Mouse (Mus musculus): Measurements from ENCODE around the gene Prkag1. TPM values are rescaled to one million over a fixed set of nuclear protein-coding genes. Genes with fewer than 3 reads are reported as not detected.
"Not testable (repeated sequence)": the region's sequence is repeated elsewhere in the genome, so short reads cannot be mapped to it uniquely, and the experiment has no call there.

Prkag1 gene
- polyA plus RNA-seq, 1 experiment from 2014 or later = 40.2 TPM

DNA sequence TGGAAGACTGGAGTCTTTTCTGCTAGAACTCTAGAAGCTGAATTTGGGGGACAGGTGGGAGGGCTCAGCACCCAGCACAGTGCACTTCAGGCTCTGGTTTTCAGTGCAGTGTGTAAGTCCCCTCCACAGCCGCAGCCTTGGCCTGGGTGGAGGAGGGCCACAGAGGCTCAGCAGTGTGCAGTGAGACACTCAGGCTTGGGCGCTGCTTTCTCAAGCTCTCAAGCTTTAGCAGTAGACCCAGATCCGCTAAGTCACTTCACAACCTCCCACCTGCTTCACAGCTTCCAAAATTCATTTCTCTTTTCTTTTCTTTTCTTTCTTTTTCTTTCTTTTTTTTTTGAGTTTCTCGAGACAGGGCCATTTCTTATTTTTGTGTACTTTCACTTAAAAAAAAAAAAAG is 10.4 kb downstream of the Prkag1 start:
- H3K36me3 ChIP-seq (ENCODE audit: inconsistent target) = peaks cover 19% of the 10 kb centered on the region
- H3K4me3 ChIP-seq (ENCODE audit: inconsistent target) = no peak overlapping the region
- no peak overlapping the region for H3K27ac ChIP-seq
- peaks cover 19% of the 10 kb centered on the region; the same call in 1 of the 2 replicates for H3K79me2 ChIP-seq (ENCODE audit: inconsistent target)
- 100% methylated on average over 2 of the region's 4 CpGs for WGBS (ENCODE audit: missing documents)

- 96% methylated on average over 3 of the region's 7 CpGs for whole genome bisulfite sequencing (ENCODE audit: missing documents)
- peaks cover 15% of the 10 kb centered on the region; the same call in 1 of the 2 replicates for H3K36me3 ChIP-seq (ENCODE audit: inconsistent target)
Measured at GRCm38 (mm10) chr15:98818171-98818570, 13.2 kb downstream of the Prkag1 start.

DNA sequence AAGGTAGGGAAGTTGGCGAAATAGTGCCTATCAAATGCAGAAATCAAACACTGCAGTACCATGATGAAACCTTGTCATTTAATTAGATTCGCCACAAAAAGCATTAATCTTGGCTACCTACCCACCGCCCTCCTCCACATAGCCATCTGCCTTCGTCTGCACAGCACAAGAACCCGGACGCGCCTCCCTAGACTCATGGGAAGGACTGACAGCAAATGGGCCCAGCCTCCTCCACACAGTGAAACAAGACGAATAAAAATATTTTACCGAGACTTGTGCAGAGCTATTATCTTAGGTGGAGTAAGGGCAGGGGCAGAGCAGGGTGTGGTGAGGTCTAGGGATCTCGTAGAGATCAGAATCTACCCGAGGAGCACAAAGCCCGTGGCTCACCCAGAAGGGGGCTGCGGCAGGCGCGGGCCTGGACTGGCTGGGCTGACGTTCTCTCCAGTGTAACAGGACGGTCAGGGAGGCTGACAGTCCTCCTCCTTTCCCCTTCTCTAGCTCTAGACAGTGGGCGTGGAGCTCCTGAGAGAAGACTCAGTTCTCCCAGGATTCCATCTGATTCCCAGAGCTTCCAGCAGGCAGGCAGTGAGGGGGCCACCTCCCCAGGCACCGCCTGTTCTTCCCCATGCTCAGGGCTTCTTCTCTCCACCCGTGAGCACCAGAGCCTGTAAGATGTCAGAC is 18.4 kb downstream of the Prkag1 start:
- H3K36me3 ChIP-seq (ENCODE audit: inconsistent target) = peaks cover 24% of the 10 kb centered on the region; the same call in 1 of the 2 replicates
- 94% methylated on average over 20 of the region's 20 CpGs for WGBS (ENCODE audit: missing documents)
- no peaks in the 10 kb centered on the region for H3K79me2 ChIP-seq (ENCODE audit: inconsistent target)
- no peak overlapping the region for H3K4me3 ChIP-seq (ENCODE audit: inconsistent target)
- H3K27ac ChIP-seq = no peak overlapping the region

More at GRCm38 (mm10) chr15:98818171-98818570, 13.2 kb downstream of the Prkag1 start:
- no peak overlapping the region for H3K4me3 ChIP-seq (ENCODE audit: inconsistent target)
- H3K79me2 ChIP-seq (ENCODE audit: inconsistent target) = no peaks in the 10 kb centered on the region
- H3K27ac ChIP-seq = no peak overlapping the region

GRCm38 (mm10) chr15:98810212-98810611 is 21.1 kb downstream of the Prkag1 start:
- 85% methylated on average over 6 of the region's 6 CpGs for WGBS (ENCODE audit: missing documents)
- not testable (repeated sequence) for H3K4me3 ChIP-seq (ENCODE audit: inconsistent target); H3K79me2 ChIP-seq (ENCODE audit: inconsistent target); H3K27ac ChIP-seq
- peaks cover 24% of the 10 kb centered on the region; the same call in 1 of the 2 replicates for H3K36me3 ChIP-seq (ENCODE audit: inconsistent target)

DNA sequence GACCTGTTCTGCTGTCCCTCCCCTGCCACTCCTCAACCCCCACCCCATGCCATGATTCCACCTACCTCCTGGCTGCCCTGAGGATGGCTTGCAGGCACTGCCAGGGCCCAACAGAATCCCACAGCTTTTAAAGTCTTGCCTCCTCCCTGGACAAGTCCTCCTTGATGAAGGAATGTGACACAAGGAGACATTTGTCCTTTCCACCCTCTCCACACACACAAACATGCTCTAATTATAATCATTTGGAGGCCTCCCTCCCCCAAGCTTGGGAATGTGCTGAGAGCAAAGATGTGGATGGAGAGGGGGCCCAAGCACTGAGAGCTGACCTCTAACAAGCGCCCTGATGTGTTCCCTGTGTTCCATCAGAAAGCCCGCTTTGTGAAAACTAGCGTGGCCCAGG is 21.9 kb downstream of the Prkag1 start, which contains the start of gene Ddn:
Gene Ddn, minus strand, starts transcription at position 101 of the 400 bp plus-strand sequence.
- 94% methylated on average over 3 of the region's 3 CpGs for WGBS (ENCODE audit: missing documents)
- Histone ChIP-seq H3K4me3 (ENCODE audit: inconsistent target) (no peak within 1 kb of the TSS), H3K36me3 (ENCODE audit: inconsistent target) (peaks cover 21% of the 10 kb centered on the region; the same call in 1 of the 2 replicates), H3K27ac (no peak within 1 kb of the TSS), H3K79me2 (ENCODE audit: inconsistent target) (no peaks in the 10 kb centered on the region)

DNA sequence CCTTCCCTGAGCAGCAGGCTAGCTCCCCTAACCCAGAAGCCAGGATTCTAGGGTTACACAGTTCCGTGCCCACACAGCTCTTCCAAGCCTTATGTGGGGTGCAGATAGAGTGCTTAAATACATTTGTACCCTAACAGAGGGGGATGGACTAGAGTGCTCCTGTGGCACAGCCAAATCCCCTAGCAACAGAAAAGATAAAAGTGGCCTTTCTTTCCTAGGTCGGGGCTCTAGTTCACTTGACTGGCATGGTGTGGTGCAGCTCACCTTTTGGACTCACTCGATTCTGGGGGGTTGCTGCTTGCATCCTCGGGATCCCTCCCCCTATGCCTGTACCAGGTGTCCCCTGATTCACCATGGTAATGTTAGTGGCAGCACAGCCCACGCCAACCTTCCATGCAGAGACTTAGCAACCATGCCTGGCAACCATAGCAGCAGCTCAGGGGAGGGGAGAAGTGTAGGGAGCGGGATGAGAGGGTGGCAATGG is 22.6 kb downstream of the Prkag1 start:
- 31% methylated on average over 6 of the region's 6 CpGs for WGBS (ENCODE audit: missing documents)
- Histone ChIP-seq H3K4me3 (ENCODE audit: inconsistent target) (no peak overlapping the region), H3K36me3 (ENCODE audit: inconsistent target) (peaks cover 14% of the 10 kb centered on the region; the same call in 1 of the 2 replicates), H3K79me2 (ENCODE audit: inconsistent target) (no peaks in the 10 kb centered on the region), H3K27ac (no peak overlapping the region)

DNA sequence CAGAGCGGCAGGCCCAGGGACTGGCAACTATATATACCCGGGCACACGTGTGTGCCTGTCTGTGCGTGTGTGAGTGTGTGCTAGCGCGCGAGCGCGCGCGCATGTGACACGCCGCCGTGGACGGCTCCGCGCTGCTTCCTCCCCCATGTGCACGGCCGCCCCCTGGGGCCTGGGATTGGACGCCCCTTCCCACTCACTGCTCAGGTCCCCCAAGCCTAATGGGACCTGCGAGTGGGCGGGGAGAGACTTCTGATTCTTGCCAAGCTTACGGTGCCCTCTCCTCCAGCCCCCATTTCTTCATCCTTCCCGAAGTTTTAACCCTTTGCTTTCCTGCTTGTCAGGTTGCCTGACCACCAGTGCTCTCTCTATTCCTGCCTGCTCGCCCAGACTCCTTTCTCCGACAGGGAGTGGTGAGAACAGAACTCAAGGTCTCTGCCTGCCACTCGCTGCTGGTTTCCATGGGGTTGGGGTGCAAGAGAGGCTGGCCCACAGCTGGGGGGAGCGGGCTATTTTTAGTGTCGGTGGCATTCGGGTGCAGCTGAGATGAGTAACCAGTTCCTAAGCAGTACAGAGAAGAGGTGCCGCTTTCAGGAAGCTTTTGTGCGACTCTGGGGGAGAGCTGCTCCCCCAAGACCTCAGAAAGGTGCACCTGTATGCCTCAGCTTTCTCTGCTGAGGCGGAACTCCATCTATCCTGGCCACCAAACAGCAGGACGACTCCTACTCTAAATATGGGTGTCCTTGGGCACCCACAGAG is 23.2 kb downstream of the Prkag1 start:
- Histone ChIP-seq H3K4me3 (ENCODE audit: inconsistent target) (no peak overlapping the region), H3K27ac (no peak overlapping the region), H3K36me3 (ENCODE audit: inconsistent target) (peaks cover 8% of the 10 kb centered on the region; the same call in 1 of the 2 replicates), H3K79me2 (ENCODE audit: inconsistent target) (no peaks in the 10 kb centered on the region)
- WGBS (ENCODE audit: missing documents) = 3% methylated on average over 33 of the region's 34 CpGs

GRCm38 (mm10) chr15:98806809-98807770 is 24.2 kb downstream of the Prkag1 start:
- WGBS (ENCODE audit: missing documents) = 5% methylated on average over 56 of the region's 58 CpGs
- Histone ChIP-seq H3K36me3 (ENCODE audit: inconsistent target) (0 out of 2 replicates have a peak, but pooled peaks cover 5% of the 10 kb centered on the region), H3K4me3 (ENCODE audit: inconsistent target) (no peak overlapping the region), H3K27ac (no peak overlapping the region), H3K79me2 (ENCODE audit: inconsistent target) (no peaks in the 10 kb centered on the region)

DNA sequence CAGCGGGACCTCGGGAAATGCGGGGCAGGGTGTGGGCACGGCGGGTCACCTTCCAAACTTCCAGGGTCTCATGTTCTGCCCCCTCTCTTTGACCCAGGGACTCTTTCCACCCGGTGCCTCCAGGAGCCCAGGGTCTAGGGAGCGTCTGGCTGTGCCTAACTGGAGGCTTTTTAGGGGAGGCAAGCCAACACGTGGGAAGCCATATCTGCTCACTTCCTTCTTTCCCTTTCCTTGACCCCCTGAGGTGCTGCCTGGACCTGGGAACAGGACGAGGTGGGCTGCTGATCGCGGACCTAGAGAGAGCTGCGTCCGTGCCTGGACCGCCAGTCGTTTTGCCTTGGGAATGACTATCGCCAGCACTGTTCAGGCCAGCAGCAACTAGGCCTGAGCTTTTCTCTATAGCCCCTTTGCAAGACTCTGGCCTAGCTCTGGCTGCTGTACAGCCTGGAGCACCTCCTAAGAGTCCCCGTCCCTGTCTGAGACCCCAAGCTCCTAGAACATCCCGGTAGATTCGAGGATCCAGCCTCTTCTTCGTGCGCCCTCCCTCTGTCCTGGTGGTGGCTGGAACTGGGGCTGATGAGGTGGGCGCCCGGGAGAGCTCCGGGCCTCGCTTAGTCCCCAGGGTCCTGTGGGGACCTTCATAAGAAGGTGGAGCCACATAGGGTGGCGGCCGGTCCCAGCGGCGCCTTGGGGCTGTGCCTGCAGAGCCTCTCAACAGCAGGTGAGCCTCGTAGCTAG is 25.1 kb downstream of the Prkag1 start:
- no peak overlapping the region for H3K27ac ChIP-seq
- H3K4me3 ChIP-seq (ENCODE audit: inconsistent target) = no peak overlapping the region
- 0 out of 2 replicates have a peak, but pooled peaks cover 4% of the 10 kb centered on the region for H3K36me3 ChIP-seq (ENCODE audit: inconsistent target)
- WGBS (ENCODE audit: missing documents) = 35% methylated on average over 30 of the region's 30 CpGs
- H3K79me2 ChIP-seq (ENCODE audit: inconsistent target) = no peaks in the 10 kb centered on the region

DNA sequence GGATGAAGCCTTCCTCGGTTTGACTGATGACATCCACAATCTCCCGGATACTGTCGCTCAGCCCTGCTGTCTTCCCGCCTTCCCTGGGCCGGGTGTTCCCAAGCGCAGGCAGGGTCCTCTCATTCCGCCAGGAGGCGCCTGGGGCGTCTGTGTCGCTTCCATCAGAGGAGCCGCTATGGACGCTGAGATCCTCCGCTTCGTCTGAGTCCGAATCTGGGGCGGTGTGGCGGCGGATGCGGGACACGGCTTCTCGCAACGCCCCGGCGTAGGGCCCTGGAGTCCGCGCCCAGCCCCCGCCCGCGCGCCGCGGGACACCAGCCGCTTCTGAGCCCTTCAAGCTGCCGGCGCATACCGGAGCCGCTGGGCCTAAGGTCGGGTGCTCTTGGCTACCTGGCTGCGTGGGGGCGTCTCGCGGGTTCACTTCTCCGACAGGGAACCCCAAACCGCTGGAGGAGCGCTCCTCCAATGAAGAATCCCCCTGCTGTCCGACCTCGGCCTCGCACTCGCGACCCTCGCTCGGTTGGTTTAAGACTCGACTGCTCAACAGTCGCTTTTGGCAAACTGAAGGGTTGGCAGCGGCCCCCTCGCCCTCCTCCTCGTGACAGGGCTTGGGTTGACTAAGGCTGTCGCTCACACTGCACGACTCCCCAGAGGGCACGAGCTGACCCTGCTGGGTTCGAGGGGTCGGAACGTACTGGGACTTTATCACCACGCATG is 25.8 kb downstream of the Prkag1 start:
- 3% methylated on average over 64 of the region's 64 CpGs for WGBS (ENCODE audit: missing documents)
- Histone ChIP-seq H3K36me3 (ENCODE audit: inconsistent target) (no peaks in the 10 kb centered on the region), H3K79me2 (ENCODE audit: inconsistent target) (no peaks in the 10 kb centered on the region), H3K4me3 (ENCODE audit: inconsistent target) (no peak overlapping the region), H3K27ac (no peak overlapping the region)

GRCm38 (mm10) chr15:98804054-98804453 is 27.3 kb downstream of the Prkag1 start:
- Histone ChIP-seq H3K27ac (no peak overlapping the region), H3K36me3 (ENCODE audit: inconsistent target) (no peaks in the 10 kb centered on the region), H3K4me3 (ENCODE audit: inconsistent target) (no peak overlapping the region), H3K79me2 (ENCODE audit: inconsistent target) (no peaks in the 10 kb centered on the region)
- 3% methylated on average over 32 of the region's 32 CpGs for WGBS (ENCODE audit: missing documents)

DNA sequence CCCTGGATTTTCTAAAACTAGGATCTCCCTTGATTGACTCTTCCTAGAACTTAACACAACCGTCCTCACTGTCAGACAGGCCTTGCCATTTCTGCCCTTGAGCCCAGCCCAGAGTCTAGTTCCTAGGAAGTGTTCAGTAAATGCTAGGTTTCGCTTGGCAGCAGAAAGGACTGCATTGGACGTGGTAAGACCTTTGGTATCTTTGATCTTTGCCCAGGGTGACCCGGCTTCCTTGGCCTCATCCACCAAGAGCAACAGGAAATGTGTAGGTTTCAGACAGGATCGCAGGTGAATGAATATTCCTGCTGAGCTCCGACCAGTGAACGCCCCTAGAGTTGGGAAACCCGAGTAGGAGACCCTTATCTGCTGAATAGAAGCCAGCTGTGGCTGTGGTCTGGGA is 28.4 kb downstream of the Prkag1 start:
- 22% methylated on average over 8 of the region's 8 CpGs for WGBS (ENCODE audit: missing documents)
- no peaks in the 10 kb centered on the region for H3K36me3 ChIP-seq (ENCODE audit: inconsistent target)
- H3K79me2 ChIP-seq (ENCODE audit: inconsistent target) = no peaks in the 10 kb centered on the region
- no peak overlapping the region for H3K27ac ChIP-seq
- H3K4me3 ChIP-seq (ENCODE audit: inconsistent target) = no peak overlapping the region

DNA sequence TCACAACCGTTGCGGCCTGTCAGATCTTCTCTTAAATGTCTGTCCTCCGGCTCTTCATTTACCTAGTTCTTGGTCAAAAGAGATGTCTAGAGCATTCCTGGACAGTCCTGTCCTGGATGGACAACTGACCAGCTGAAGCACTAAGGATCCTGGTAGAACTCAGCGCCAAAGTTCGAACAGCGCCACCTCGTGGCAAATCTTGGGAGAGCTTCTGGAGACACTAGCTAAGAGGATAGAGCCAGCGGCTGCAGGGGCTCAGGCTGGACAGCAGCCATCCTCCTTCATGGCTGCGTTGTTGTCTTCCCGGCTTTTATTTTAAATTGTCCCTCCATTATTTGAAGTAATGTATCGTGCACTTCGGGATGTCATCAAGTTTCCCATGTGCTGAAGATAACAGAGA is 31.9 kb downstream of the Prkag1 start:
- H3K79me2 ChIP-seq (ENCODE audit: inconsistent target) = no peaks in the 10 kb centered on the region
- no peaks in the 10 kb centered on the region for H3K36me3 ChIP-seq (ENCODE audit: inconsistent target)
- WGBS (ENCODE audit: missing documents) = 8% methylated on average over 12 of the region's 12 CpGs
- H3K27ac ChIP-seq = no peak overlapping the region
- H3K4me3 ChIP-seq (ENCODE audit: inconsistent target) = no peak overlapping the region
